Mouse (Mus musculus): ENCODE results near the gene Pkp4. TPM values are rescaled to one million over a fixed set of nuclear protein-coding genes. Genes with fewer than 3 reads are reported as not detected.
"Not testable (repeated sequence)": the region's sequence is repeated elsewhere in the genome, so short reads cannot be mapped to it uniquely, and the experiment has no call there.

Gene Pkp4
- total RNA-seq, 2 experiments from 2014 or later, result 51.9 to 60.8 TPM

DNA sequence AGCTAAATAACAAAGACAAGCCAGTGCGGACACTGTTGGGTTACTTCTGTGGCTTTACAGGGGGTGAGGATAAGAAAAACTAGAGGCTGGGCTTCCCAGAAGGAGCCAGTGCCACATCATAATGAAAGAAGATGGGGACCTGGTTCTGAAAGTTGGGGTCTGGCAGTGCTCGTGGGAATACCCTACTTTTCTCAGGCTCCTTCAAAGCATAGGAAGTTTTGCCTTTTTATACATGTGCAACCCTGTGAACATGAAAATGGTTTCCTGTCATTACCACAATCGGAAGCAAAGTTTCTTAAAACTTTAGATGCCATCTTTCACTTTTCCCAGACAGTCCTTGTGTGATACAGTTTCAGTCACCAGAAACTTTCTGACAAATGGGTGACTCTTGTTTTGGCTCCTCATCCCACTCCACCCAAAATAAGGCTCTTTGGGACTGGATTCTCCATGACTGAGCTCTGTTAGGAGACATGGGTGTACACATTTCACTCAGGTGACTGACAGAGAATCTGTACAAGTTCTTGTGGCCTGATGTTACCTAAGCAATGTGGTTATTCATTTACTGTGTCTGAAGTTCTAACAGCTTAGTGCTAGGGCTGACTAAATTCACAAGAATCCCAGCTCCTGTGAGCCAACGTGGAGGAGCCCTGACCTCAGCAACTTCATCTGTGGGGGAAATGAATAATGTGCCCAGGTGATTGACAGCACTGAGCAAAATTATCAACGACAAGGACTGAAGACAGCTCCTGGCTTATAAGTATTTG is 179.3 kb downstream of the Pkp4 start:
- no peak for DNase-seq

GRCm38 (mm10) chr2:59340878-59341277 is 180.2 kb downstream of the Pkp4 start:
- no peak for DNase-seq

DNA sequence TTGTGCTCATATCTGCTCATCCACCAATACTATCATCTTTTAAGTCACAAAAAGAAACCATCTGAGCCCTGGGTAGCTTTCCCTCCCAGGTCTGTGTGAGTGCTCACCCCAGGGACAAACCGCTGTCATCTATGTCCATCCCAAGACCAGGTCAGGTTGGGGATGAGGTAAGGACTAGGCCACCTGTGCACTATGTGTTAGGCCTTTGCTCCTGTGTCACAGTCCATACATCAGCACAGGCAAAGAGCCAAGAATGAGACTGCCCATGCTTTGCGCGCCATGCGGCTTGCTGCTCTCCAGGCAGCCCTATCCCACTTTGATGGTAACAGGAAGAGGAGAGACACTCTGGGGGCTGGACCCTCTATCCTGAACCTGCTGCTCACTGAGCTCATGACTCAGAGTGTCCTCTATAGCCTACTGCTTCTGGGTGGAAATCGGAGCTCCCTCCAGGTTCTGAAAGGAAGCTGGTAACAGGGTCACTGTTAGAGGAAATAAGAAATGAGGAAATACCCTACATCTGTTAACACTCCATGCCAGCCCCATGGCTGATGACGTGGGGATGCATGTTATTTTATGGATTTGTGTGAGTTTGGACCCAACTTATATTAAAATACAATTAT is 182.1 kb downstream of the Pkp4 start:
- DNase-seq, result no peak

DNA sequence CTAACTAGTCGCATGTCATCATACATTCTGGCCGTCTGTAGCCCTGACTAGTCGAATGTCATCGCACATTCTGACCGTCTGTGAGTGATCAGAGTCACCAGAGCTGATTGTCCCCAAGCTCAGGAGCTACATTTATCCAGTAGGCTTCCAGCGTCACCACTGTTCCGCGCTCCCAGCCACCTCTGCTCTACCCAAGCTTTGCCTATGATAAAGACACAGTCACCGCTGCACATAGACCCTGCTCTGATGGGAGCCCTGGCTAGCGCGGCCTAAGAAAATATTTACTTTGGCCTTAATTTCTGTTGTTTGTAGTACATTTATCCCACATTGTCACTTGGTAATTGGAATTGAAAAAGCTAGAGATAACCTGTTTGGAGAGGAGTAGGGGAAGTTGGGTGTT is 183.2 kb downstream of the Pkp4 start:
- no peak for DNase-seq

DNA sequence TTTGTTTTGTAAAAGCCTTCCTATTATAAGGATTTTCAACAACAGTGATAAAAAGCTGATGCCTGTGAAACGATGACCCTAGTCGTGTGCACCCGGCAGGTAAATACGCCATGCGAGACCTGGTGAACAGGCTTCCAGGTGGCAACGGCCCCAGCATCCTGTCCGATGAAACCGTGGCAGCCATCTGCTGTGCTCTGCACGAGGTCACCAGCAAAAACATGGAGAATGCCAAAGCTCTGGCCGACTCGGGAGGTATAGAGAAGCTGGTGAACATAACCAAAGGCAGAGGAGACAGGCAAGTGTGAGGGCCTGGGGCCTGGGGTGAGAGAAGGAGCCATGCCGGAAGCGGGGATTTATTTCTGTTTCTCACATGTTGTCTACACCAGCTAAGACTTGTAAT is 184.0 kb downstream of the Pkp4 start:
- no peak for DNase-seq

DNA sequence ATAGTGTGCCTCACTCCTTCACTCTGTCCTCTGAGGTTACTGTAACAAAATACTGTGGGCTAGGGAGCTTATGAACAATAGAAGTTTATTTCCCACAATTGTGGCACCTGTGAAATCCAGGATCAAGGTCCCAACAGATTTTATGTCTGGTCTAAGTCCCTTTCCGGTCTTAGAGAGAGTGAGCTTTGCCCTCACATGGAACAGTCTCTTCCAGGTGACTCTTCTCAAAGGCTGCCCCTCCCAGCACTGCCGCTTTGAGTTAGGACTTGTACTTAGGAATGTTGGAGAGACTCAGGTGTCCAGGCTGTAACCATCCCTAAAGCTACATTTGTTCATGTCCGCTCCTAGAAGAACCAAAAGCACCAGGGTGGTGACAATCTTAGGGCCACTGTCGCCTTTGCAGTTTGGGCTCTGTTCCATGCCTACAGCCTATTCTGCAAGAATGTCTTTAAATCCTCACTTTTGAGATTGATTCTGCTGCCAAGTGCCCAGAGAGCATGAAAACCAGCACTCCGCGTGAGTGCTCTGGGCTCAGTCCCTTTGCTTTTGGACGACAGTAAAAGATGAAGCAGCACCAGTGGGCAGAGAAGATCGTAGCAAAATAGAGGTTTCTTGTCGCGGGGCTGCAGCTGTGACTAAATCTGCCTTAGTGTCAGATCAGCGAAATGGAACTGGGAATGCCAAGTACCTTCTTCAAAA is 184.6 kb downstream of the Pkp4 start:
- no peak for DNase-seq

DNA sequence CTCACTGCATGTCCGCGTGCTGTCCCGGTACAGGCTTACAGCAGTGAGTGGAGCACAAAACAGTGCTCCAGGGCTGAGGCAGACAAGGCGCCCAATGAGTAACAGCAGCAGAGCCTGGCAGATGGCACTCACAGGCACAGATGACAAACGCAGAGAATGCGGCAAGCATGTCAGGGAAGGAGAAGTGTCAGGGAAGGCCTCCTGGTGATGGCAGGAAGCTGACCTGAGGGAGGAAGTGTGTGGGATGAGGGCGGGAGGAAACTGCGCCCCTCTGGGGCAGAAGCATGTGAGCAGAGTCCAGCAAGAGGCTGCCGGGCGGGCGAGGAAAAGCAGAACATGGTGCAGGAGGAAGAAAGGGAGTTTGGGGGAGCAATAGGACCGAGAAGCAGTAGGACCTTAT is 185.8 kb downstream of the Pkp4 start:
- DNase-seq, result peak in 1 of 2 experiments; percentile 22

DNA sequence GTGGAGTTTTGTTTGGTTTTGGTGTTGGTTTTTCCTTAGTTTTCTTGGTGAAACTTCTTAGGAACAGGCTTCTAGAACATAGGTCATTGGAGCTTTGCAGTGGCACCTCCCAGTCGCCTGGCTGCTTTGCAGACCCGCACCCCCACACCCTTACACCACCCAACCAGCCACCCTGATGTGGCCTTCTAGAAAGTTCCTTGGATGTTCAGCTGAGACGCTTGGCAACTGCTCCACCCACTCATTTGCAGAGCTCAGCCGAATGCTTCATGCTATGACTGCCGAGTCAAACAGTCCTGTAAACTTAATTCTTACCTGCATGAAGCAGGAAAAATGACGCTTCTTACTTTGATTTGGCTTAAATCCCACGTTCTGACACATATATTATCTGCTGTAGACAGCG is 187.9 kb downstream of the Pkp4 start:
- no peak for DNase-seq

DNA sequence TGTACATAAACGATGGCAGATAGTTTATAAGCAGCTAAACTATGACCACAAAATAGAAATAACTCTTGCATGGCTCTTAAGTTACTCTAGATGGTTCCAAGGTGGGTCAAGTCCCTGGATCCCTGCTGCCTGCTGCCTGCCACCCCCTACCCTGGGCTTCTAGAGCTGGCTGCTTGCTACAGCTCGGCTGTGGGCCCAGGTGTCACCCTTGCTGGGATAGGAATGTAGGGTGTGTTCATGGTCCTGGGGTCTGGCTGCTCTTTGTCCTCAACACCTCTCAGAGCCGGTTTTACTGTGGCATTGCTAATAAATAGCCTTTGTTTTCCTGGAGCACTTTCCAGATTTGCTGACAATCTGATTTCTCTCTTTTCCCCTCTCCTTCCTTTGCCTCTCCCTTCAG is 189.4 kb downstream of the Pkp4 start:
- no peak for DNase-seq

GRCm38 (mm10) chr2:59351303-59352099 is 190.9 kb downstream of the Pkp4 start:
- DNase-seq, result no peak

GRCm38 (mm10) chr2:59353821-59354220 is 193.2 kb downstream of the Pkp4 start:
- no peak for DNase-seq

GRCm38 (mm10) chr2:59355531-59356289 is 195.1 kb downstream of the Pkp4 start:
- peak in 1 of 2 experiments; percentile 10 for DNase-seq

GRCm38 (mm10) chr2:59359760-59360342 is 199.2 kb downstream of the Pkp4 start:
- no peak for DNase-seq

GRCm38 (mm10) chr2:59361350-59361780 is 200.7 kb downstream of the Pkp4 start:
- DNase-seq, result no peak

GRCm38 (mm10) chr2:59364156-59364842 is 203.6 kb downstream of the Pkp4 start:
- no peak for DNase-seq

- no peak for DNase-seq
Observed at GRCm38 (mm10) chr2:59367191-59367590, 206.5 kb downstream of the Pkp4 start.

- DNase-seq, result no peak
Observed at GRCm38 (mm10) chr2:59373113-59373512, 212.5 kb downstream of the Pkp4 start.

GRCm38 (mm10) chr2:59378096-59378495 is 217.4 kb downstream of the Pkp4 start:
- DNase-seq, result no peak

GRCm38 (mm10) chr2:59378861-59379260 is 218.2 kb downstream of the Pkp4 start:
- not testable (repeated sequence) for DNase-seq

DNA sequence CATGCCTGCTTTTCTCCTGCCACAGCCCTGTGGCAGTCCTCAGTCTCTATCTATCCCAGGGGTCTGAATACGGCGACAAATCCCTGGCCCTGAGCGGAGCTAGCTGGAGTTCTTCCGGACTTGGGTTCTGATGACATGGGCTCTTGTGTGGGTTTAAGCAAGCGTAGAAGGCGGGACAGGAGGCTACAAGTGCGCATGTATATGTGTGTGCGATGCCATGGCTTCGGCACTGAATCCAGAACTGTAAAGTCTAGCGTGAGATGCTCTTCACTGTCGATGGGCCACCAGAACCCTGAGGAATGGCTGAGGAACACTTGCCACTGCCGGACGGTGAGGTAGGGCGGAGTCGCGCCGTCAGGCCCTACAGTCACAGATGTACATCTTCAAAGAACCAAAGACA is 222.6 kb downstream of the Pkp4 start:
- DNase-seq, result no peak
